Mouse (Mus musculus) kidney, postnatal 14 days (tissue): ENCODE data around the gene Rom1.
"Not testable (repeated sequence)": the region's sequence is repeated elsewhere in the genome, so short reads cannot be mapped to it uniquely, and the experiment has no call there.

Experiments
- DNase-seq: peaks from one replicate; pipeline ENCODE4 v3.0.0; 2022; ENCODE audit warnings: mixed read lengths

Gene Rom1

GRCm38 (mm10) chr19:8929224-8930088 is at the start of gene Rom1, which contains the start of gene Eml3:
Gene Rom1 (minus strand): TSS chr19:8929356.
Gene Eml3 (plus strand): TSS chr19:8929552.
- peak; percentile 92 for DNase-seq

GRCm38 (mm10) chr19:8976535-8976934 is 47.4 kb upstream of the Rom1 start:
- peak; percentile 63 for DNase-seq

- no peak for DNase-seq
Measured at GRCm38 (mm10) chr19:8975491-8975890, 46.3 kb upstream of the Rom1 start.

- no peak for DNase-seq
Measured at GRCm38 (mm10) chr19:8974638-8975037, 45.5 kb upstream of the Rom1 start.

GRCm38 (mm10) chr19:8972491-8972890 is 43.3 kb upstream of the Rom1 start:
- not testable (repeated sequence) for DNase-seq

GRCm38 (mm10) chr19:8967893-8968292 is 38.7 kb upstream of the Rom1 start:
- no peak for DNase-seq

- DNase-seq = no peak
Measured at GRCm38 (mm10) chr19:8967373-8967743, 38.2 kb upstream of the Rom1 start.

- DNase-seq = peak; percentile 100
Measured at GRCm38 (mm10) chr19:8966590-8967372, 37.6 kb upstream of the Rom1 start, which contains the start of gene Eef1g. Gene Eef1g (plus strand): TSS chr19:8967041.

GRCm38 (mm10) chr19:8966198-8966589 is 37.0 kb upstream of the Rom1 start:
- DNase-seq = peak; percentile 34

GRCm38 (mm10) chr19:8965771-8966170 is 36.6 kb upstream of the Rom1 start:
- DNase-seq = peak; percentile 31

GRCm38 (mm10) chr19:8965075-8965474 is 35.9 kb upstream of the Rom1 start:
- DNase-seq = no peak

GRCm38 (mm10) chr19:8962256-8962655 is 33.1 kb upstream of the Rom1 start:
- no peak for DNase-seq

GRCm38 (mm10) chr19:8954171-8954570 is 25.0 kb upstream of the Rom1 start:
- DNase-seq = no peak

GRCm38 (mm10) chr19:8953135-8954039 is 24.2 kb upstream of the Rom1 start, which contains the start of gene Tut1:
Gene Tut1 (plus strand): TSS chr19:8953847.
- DNase-seq = peak; percentile 95

GRCm38 (mm10) chr19:8952241-8952640 is 23.1 kb upstream of the Rom1 start:
- no peak for DNase-seq

- DNase-seq = no peak
Measured at GRCm38 (mm10) chr19:8950190-8950589, 21.0 kb upstream of the Rom1 start.

- no peak for DNase-seq
Measured at GRCm38 (mm10) chr19:8946929-8947328, 17.8 kb upstream of the Rom1 start.

- no peak for DNase-seq
Measured at GRCm38 (mm10) chr19:8945251-8945650, 16.1 kb upstream of the Rom1 start.

- DNase-seq = peak; percentile 88
Measured at GRCm38 (mm10) chr19:8944750-8945149, 15.6 kb upstream of the Rom1 start.

- peak; percentile 49 for DNase-seq
Measured at GRCm38 (mm10) chr19:8944062-8944461, 14.9 kb upstream of the Rom1 start.

- DNase-seq = no peak
Measured at GRCm38 (mm10) chr19:8943047-8943446, 13.9 kb upstream of the Rom1 start.

GRCm38 (mm10) chr19:8942276-8942964 is 13.3 kb upstream of the Rom1 start:
- DNase-seq = peak; percentile 75
